Mouse (Mus musculus) liver, embryonic 14.5 days (tissue): Measurements from ENCODE around the gene Trim3.

Experiments
- CTCF ChIP-seq: IDR thresholded peaks from 2 replicates; pipeline ENCODE4 v1.5.1; 2016; ENCODE audit warnings: antibody characterized with exemption, low read depth, control low read depth
- EP300 ChIP-seq: IDR thresholded peaks from 2 replicates; pipeline ENCODE4 v1.6.1; 2016; ENCODE audit warnings: antibody characterized with exemption, low read depth

GRCm38 (mm10) chr7:105616561-105616960 is 16.8 kb downstream of the Trim3 start:
- no peak for TF ChIP-seq EP300
- no peak for TF ChIP-seq CTCF
